Mouse (Mus musculus): ENCODE measurements around the gene Soat1.

GRCm38 (mm10) chr1:156402491-156402890, 71.6 kb downstream of the Soat1 start:
- no peak for TF ChIP-seq CTCF (IDR thresholded peaks at IDR 0.05; ENCODE audit: low read depth)
- TF ChIP-seq EP300 (IDR thresholded peaks at IDR 0.05; ENCODE audit: low read depth), result no peak

Measured in liver, embryonic 14.5 days (tissue).